Mouse (Mus musculus) MEL-GATA-1-ER (cell line): ENCODE measurements around the gene Ccdc149.

Source experiments
- DNase-seq: peaks from one replicate; pipeline ENCODE4 v3.0.0-alpha.2; 2012; ENCODE audit warnings: low read depth; ENCODE audit errors: extremely low read depth

Ccdc149 gene

DNA sequence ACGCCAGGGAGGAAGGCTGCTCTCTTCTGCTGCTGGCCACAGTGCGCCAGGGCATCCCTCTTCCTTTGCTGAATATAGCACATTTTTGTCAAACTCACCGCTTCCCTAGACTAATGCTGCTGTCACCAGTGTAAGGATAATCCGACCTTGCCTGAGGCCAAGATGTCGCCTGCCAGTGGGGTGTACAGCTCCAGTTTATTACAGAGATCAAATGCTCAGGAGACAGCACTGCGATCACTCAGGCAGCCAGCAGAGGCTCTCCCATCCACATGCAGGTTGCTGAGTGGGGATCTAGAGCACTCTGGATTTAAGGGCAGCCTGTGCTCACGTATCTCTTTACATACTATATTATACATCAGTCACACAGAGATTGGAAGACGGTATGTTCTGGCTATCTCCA, 22.1 kb downstream of the Ccdc149 start:
- no peak for DNase-seq

DNA sequence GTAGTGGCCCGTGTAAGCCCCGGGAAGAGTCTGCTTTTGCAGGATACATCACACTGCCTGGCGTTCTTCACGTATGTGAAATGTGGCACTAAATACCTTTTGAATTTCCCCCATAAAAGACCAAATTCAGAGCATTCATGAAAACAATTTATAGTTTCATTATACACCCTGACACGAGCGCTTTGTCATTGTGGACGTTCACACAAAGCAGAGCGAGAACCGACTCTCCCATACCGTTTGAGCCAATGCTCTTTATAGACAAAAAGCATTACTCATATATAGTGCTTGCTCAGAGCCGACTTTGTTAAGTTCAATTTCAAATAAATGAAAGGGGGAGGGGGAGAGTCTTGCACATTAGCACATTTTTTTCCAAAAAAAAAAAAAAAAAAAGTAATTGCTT, 31.0 kb downstream of the Ccdc149 start:
- no peak for DNase-seq

DNA sequence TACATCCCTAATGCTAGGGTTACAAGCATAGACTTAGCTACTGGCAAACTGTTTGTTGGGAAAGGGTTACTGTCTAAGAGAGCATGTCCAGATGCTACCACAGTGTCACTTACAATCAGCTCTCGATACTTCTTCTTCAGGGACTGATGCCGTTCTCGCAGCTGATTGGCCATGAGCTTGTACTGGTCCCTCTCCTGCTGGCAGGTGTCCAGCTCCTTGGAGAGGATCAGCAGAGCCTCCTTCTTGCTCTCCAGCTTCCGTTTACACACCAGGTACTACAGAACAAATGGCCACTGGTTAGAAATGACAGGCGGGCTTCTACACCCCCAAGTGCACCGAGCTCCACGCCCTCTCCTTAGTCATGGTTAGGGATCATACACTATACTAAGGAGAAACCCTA, 32.4 kb downstream of the Ccdc149 start:
- no peak for DNase-seq

DNA sequence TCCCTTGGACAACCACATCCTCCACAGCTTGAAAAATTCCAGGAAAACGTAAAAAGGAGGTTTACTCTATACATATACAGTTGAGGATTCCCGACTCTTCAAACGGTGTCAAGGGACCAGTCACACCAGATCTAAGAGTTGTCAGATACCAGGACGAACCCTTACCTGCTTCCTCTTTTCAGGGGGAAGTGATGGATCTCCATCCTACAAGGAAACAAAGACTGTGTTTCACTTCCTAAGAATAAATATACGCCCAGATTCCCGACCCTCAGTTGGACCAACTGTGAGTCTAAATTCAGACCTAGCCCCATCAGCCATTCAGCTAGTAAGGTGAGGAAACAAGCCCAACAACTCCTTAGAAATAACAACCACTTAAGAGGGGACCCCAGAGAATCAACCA, 35.8 kb downstream of the Ccdc149 start:
- DNase-seq: no peak

DNA sequence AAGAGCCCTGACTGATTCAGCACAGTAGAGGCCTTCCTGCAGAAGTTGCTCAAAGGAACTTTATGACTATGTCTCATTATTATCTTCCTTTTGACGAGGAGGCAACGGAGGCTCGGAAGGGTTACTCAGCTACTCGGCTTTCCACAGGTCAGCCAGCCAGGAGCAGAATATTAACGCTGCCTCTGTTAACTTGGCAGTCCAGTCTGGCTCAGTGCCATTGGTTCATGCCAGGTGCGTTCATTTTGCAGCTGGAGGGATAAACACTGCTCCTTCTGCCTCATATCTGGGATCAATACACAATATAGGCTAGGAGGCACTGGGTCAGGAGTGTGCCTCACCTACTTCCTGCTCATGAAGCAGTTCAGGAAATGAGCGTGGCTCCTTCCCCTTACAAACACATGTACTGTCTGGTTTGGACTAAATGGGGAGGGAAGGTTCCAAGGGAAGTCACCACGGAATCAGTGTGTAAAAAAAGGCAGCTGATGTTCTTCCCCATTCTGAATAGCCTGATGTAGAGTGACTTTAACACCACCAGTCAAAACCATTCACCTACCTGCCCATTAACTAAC, 40.0 kb downstream of the Ccdc149 start:
- no peak for DNase-seq

DNA sequence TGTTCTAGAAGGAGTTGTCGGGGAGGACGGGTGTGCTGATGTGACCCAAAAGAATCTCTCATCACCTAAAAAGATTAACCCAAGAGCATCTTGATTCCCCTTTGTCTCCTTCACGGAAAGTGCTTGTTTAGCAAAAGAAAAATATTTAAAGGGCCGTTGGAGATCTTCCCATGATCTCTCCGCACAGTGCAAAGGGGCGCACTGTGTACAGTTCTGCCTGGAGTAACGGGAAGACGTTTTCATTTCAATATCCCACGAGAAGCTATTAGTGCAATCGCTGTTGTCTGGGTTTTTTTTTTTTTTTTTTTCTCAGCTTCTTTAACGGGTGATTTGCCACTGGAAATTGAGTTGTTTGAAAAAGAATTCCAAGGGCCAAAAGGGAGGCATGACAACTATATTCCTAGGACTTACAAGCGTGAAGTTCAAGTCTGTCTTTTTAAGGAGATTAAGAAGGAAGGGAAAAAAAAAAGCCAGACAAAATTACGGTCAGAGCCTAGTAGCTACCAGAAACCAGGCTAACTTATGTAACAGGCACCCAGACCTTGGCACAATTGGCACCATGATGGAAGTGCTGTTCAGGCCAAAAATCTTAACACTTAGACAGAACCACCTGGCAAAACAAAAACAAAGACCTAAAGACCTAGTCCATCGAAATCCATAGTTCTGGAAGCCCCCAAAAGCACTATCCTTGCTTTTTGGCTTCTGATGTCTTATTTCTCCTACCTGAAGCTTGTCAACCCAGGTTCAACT, 41.4 kb downstream of the Ccdc149 start:
- no peak for DNase-seq

DNA sequence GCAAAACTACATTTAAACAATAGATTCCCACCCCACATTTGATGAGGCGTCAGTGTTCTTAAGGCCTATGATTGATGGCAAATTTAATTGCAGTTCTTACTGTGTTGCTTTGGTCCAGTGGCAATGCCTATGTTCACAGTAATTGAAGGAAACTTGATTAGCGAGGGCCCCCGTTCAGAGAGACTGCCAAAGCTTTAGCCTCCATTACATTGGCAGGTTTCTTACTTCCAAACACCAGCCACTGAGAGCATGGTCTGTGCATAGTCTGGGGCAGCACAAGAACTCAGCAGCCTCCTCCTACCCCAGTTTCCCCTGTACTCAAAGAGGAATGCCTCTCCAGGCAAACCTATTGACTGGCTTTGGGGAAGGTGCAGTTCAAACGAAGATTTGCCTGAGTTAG, 42.7 kb downstream of the Ccdc149 start:
- DNase-seq: no peak

DNA sequence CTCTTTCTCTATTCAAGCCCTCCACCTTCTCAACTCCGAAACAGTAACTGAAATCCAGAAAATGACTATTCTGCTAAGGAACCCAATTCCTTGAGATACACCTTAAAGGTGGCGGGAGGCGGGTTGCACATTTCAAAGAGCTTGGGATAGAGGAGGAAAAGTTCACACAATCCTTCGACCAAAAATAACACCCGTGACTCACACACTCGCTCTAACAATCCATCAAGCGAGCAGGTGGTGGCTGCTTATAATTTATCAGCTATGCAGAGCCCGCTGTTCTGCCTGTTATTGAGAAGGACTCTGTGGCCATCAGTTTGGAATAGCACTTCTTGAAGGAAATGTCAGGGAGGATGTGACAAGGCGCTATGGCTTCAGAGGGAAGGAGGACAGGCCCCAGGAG, 45.5 kb downstream of the Ccdc149 start:
- no peak for DNase-seq

DNA sequence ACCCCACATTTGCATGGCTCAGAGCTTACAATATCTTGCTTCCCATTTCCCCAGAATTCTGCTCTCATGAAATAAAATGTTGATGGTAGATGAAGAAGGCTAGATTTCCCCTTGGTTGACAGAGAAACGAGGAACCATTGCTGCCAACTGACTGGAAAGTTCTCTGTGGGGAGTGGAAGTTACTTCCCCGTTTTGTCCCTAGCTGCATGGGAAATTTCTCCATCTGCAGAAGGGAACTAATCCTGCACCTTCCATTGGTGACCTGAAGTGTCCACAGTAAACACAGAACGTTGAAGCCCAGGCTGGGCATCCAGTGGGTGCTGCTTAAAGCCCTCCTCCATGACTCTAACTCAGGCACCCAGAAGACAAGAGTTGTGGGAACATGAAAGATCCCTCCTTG, 47.4 kb downstream of the Ccdc149 start:
- DNase-seq: no peak

DNA sequence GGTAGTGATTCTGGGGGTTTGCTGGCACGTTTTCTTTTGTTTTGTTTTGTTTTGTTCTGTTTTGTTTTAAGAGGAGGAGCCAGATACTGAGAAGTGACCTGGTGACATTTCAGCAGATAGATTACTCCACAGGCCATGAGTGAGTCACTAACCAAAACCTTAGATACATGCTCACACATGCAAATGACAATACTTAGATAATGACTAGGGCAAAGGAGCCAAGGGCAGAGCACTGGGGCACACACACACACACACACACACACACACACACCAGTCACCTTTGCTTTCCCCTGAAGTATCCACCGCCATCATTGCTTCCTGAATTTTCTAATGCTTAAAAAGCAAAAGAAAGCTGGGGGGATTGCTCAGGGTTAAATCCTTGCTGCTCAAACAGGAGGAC, 54.8 kb downstream of the Ccdc149 start:
- no peak for DNase-seq

DNA sequence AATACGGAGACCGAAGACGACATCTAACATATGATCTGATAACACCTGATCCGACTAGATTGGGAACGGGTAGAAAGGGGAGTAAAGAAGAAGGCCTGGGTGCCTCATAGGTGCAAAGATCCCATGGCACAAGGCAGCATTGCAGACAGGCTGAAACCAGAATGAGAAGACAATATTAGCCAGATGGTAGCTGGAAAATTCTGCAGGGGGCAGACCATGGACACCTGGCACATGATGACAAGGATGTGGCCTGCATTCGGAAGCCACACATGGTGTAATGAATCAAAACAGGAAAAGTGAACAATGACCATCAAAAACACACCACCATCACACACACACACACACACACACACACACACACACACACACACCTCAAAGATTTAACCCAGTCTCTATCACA, 55.4 kb downstream of the Ccdc149 start:
- no peak for DNase-seq

DNA sequence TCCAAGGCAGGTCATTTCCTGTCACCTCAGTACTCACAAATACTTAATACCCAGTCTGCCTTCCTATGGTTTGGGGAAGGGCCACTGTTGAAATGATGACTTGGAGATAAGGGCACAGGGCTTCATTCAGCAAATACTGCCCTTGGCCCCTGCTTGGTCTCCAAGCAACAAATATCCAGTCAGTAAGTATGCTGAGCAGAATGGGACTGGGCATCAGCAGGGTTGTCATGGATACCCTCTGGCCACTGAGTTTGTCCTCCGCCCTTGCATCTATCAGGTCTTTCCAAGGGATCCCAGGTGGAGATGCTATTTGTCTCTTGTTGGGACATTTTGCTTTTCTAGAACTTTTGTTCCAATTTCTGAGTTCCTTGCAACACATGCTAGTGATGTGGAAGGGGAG, 56.1 kb downstream of the Ccdc149 start:
- DNase-seq: no peak

DNA sequence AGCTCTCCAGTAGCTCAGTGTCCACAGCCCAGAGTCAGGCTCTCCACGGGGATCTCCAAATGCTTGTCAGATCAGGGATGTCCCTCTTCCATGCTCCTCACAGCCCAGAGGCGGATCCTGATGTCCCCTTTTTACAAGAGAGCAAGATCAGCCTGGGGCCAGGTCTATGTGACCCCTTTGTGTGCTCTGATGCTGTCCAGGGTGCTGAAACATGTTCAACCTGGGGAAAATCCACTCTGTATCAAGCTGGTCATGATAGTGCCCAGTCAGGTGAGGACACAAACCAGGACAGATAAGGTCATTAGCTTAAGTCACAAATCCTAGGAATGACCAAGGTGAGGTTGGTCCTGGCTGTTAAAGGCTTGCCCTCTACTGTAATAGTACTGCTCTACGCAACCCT, 59.8 kb downstream of the Ccdc149 start:
- no peak for DNase-seq

DNA sequence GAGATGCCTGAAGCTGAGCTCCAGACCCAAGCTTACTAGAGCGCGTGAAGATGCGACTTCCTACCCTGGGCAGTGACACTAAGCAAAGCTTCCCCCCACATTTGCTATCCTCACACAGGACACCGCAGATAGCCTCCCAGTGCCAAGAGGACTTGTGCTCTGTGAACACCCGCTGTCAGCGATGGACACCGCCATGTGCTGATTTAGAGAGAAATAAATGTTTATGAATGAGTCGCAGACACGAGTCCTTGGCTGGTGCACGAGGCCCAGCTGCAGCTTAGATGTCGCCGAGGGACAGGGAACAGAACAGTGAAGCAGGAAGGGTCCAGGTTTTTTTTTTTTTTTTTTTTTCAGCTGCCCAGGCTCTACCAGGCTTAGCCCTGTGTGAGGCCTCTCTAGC, 61.1 kb downstream of the Ccdc149 start:
- DNase-seq: no peak

DNA sequence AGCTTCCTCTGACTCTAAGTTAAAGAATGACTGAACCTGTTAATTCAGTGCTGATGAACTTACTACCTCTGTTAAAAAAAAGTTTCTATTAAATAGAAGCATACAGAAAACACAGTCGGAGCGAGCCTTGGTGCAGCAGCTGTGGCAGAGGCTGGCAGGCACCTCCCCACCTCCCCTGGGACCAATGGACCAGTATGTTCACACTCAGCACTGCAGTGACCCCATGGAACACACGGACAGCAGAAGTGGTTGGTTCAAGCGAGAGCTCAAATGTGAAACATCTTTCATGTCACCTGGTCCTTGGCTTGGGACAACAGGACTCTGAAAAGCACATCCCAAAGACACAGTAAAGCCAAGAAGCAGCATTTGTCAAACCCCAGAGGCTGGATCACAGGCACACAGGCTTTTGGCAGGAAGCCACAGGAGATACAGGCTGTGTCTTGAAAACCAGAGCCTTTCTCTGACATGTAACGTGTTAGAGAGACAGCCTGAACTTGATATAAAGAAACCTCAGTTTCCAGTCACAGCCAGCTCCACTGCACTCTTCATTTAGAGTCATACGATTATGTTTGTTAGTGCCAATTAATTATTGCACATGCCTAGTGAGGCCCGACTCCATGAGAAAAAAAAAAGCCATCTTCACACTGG, 62.5 kb downstream of the Ccdc149 start:
- no peak for DNase-seq

DNA sequence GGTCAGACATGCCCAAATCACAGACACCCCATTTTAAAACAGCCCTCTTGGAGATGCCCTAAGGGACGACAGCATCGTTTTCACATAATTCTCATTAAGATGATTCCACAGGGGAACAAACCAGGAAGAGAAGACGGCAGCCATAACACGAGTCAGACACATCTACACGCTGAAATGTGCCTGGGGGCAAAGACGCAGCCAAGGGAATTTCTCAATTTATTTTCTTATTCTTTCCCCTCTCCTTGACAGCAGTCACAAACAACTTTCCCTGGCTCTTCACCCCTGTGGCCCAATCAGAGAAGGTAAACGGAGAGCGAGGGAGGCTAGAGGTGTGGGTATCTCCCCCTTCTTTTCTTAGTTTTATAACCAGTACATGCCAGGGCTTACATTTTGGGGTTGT, 66.9 kb downstream of the Ccdc149 start:
- DNase-seq: no peak

DNA sequence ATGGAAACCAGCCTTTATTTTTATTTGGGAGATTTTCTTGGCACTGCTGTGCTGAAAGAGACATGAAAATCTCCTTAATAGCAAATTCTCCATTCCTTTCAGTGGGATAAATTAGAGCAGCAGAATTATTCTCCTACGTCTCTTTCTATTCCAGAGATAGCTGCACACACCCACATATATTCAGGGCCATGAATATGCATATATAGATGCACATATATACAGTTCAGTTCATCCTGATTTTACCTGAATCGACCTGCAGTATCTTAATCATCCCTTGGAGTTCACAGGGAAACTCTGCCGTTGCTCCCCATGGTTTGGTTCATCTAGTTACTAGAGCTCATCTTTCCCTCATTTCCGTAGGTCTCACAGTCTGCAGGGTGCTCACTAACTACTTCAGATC, 77.6 kb downstream of the Ccdc149 start:
- no peak for DNase-seq

DNA sequence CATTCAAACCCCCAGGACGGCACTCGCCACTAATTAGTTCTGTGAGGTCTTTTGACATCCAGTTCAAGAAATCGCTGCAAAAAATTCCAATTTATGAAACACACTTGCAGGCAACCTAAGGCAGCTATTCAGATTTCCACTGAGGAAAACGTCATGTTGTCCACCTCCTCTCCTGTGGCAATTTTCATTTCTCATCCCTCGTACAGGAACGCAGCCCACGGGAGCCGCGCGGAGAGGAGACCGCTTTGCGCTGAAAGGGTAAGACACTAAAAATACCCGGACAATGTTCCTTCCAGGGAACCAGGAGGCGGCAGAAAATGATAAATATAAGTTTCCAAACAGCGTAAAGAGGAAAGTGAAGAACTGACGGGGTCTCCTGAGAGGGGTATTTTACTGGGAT, 79.8 kb downstream of the Ccdc149 start:
- DNase-seq: no peak

DNA sequence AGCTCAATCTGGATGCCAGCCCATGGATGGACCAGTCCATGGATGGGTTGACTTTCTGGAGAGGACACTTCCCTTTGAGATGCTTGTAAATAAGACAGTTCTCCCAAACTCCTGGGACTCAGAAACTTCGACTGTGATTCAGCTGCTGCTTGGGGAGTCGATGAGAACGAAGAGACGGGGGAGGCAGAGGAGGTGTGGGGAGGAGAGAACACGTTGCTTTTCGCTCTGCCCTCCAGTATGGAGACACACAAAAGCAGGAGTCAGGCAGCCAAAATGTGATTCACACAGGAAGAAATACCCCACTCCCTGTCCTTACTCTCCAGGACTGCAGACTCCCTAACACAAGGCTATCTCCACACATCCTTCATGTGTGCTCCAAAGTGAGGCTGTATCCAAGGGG, 80.9 kb downstream of the Ccdc149 start:
- DNase-seq: no peak

DNA sequence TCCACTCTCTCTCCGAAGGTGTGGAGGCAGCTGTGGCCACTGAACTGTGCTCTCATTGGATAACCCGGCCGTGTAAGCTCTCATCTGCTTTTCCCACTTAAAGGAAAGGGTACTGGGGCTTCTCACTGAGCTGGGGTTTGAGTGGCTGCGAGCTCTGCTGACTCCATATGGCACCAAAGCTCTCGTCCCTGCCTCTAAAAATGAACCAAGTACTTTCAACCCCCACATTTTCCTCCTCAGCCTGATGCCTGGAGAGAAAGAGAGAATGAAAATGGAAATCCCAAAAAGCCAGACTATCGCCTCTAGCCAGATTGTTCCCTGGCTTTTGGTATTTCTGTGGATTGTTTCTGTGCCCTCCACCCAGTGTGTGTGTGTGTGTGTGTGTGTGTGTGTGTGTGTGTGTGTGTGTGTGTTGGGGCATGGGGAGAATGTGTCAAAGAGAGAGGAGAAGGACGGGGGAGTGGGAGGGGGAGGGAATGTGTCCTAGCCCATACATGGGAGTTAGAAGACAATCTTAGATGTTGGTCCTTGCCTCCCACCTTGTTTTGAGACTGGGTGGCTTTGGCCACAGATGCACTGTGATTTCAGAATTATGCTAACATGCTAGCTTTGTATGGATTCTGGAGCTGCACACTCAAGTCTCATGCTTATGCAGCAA, 83.1 kb downstream of the Ccdc149 start:
- DNase-seq: no peak

DNA sequence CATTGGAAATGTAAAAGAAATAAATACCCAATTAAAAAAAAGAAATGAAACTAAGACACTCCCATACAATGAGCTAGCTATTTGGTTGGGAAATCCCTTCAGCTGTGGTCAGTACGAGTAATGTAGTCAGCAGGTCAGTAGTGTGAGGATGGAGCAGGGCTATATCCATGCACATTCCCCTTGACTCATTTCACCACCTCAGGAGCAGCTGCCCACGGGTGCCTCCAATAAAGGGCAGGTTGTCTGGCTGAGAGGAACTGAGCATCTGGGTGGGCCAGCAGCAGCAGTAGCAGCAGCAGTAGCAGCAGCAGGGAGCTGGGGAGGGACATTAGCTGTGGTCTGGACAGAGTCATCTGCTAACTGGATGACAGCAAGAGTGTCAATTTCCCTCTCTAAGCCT, 85.3 kb downstream of the Ccdc149 start:
- no peak for DNase-seq

DNA sequence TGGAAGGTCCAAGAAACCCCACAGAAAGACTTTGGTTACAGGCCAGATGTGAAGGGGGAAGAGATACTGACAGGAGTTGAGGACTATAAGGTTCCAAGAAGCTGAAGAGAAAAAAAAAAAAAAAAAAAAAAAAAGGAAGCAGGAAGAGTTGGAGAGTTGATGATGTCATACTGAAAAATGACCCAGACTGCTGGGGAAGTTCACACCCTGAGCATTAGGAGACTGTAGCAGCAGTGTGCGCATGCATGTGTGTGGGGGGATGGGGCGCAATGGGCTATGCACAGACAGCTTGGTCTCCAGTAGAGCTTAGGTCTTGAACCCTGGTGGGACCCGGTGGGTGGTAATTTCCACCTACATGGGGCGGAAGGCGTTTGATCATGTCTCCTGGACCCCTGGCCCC, 87.6 kb downstream of the Ccdc149 start:
- no peak for DNase-seq

DNA sequence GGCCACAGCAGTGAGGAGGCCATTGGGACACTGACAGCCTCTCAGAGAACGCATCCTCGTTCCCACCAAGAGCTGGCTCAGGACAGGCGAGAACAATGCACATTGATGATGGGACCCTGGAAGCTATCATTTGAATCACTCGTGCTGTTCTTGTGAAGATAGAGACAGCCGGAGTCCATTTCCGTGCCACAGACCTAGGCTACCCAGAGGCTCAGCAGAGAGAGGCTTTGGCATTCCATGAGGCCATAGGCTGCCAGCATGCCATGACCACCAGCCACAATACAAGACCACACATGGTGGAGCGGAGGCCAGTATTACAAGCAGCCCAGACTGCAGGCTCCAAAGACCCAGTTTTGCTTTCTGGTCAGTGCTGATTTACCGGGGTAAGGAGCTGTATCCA, 88.5 kb downstream of the Ccdc149 start:
- DNase-seq: no peak
